ENCODE assay signal across 22 mouse cellular contexts in the genomic region with DNA sequence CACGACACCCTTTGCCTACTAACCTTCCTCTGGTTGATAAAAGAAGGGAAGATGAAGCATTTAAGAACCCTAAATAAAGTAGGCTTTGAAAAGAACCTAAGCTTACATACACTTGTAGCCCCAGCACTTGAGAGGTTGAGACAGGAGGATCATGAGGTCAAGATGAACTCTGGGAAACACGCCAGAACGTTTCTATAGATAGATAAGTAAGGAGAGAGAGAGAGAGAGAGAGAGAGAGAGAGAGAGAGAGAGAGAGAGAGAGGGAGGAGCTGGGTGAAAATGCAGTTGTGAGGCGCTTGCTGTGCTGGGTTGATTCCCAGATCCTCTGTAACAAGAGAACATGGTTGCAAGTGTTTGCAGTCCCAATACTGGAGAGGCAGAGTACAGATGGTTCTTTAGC.
"Had no signal": no experiment of that assay in that cellular context is flagged by ENCODE, and none has a peak within 500 bp of the region (broad histone marks: within the 10 kb centered on the region; RNA-seq: fewer than 3 reads in every experiment).

No protein-coding gene starts in this region.

- DNase-seq: forebrain, postnatal 0 days; gastrocnemius, postnatal 14 days; gastrocnemius, postnatal 36 days; heart, adult 18-20 months; heart, postnatal 10 days; heart, postnatal 4 days; kidney, adult 18-20 months; kidney, adult 8-10 months; kidney, postnatal 10 days; kidney, postnatal 25 days; kidney, postnatal 4 days had no signal

- H3K4me2 ChIP-seq: heart, embryonic 12.5 days; hindbrain, embryonic 14.5 days; intestine, embryonic 15.5 days; limb, embryonic 13.5 days; liver, embryonic 12.5 days had no signal

- ATAC-seq: forebrain, postnatal 0 days; hindbrain, embryonic 16.5 days; inflammation-experienced regulatory T-cells, adult 6 months; intestine, embryonic 15.5 days; intestine, postnatal 0 days had no signal

- H3K36me3 ChIP-seq: heart, embryonic 10.5 days; heart, embryonic 12.5 days; intestine, embryonic 15.5 days; limb, embryonic 13.5 days; liver, embryonic 12.5 days had no signal

- H3K9ac ChIP-seq: forebrain, postnatal 0 days; heart, embryonic 12.5 days; hindbrain, embryonic 14.5 days; intestine, embryonic 15.5 days; limb, embryonic 13.5 days; liver, embryonic 12.5 days had no signal

- H3K9me3 ChIP-seq: heart, embryonic 10.5 days; intestine, embryonic 15.5 days; limb, embryonic 13.5 days; liver, embryonic 12.5 days had no signal

- H3K4me3 ChIP-seq: heart, embryonic 10.5 days; heart, embryonic 12.5 days; intestine, embryonic 15.5 days; layer of hippocampus, adult 2 months; left cerebral cortex, adult 2 months; limb, embryonic 13.5 days; liver, embryonic 12.5 days had no signal

- H3K4me1 ChIP-seq: intestine, embryonic 15.5 days had no signal

- H3K27me3 ChIP-seq: intestine, embryonic 15.5 days; limb, embryonic 13.5 days had no signal

- H3K27ac ChIP-seq: hindbrain, embryonic 14.5 days; intestine, embryonic 15.5 days; layer of hippocampus, adult 2 months; left cerebral cortex, adult 2 months; limb, embryonic 13.5 days; liver, embryonic 12.5 days had no signal
